Mouse (Mus musculus) hindbrain, embryonic 11.5 days (tissue): ENCODE data around the gene Cyp4f37. TPM values are rescaled to one million over a fixed set of nuclear protein-coding genes. Genes with fewer than 3 reads are reported as not detected.
"Not testable (repeated sequence)": the region's sequence is repeated elsewhere in the genome, so short reads cannot be mapped to it uniquely, and the experiment has no call there.

Experiments
- ATAC-seq: fragments of 200-750 bp; cut with Nextera tagmentation; 2 replicates; pipeline ENCODE4 v1.8.0; 2017; ENCODE audit warnings: mild to moderate bottlenecking, moderate TSS enrichment, moderate library complexity; ENCODE audit not compliant: low FRiP score
- DNase-seq: peaks from one replicate; pipeline ENCODE4 v3.0.0-alpha.2; 2015; ENCODE audit warnings: low spot score
- H3K27ac ChIP-seq: fragments of 300-500 bp; sonication (generic); 2 replicates; pipeline ENCODE4 v1.5.1; 2014; ENCODE audit warnings: mild to moderate bottlenecking, low read depth, low read length
- H3K27me3 ChIP-seq: fragments of 300-500 bp; sonication (generic); 2 replicates; pipeline ENCODE4 v1.6.1; 2014; ENCODE audit warnings: mild to moderate bottlenecking, low read length, moderate library complexity, mixed read lengths; ENCODE audit not compliant: control insufficient read depth, insufficient read depth
- H3K36me3 ChIP-seq: fragments of 300-500 bp; sonication (generic); 2 replicates; pipeline ENCODE4 v1.6.1; 2014; ENCODE audit warnings: mild to moderate bottlenecking, low read length, moderate library complexity, mixed read lengths; ENCODE audit not compliant: control insufficient read depth, insufficient read depth
- H3K4me1 ChIP-seq: fragments of 300-500 bp; sonication (generic); replicated peaks from 2 replicates; pipeline ENCODE4 v1.6.1; 2014; ENCODE audit warnings: low read length, mixed read lengths; ENCODE audit not compliant: control insufficient read depth, insufficient read depth
- H3K4me2 ChIP-seq: fragments of 300-500 bp; sonication (generic); replicated peaks from 2 replicates; pipeline ENCODE4 v1.6.1; 2014; ENCODE audit warnings: mild to moderate bottlenecking, low read depth, low read length
- H3K4me3 ChIP-seq: fragments of 300-500 bp; sonication (generic); 2 replicates; pipeline ENCODE4 v1.5.1; 2014; ENCODE audit warnings: low read depth, low read length
- H3K9ac ChIP-seq: fragments of 300-500 bp; sonication (generic); 2 replicates; pipeline ENCODE4 v1.6.1; 2014; ENCODE audit warnings: low read depth, low read length
- H3K9me3 ChIP-seq: fragments of 300-500 bp; sonication (generic); 2 replicates; pipeline ENCODE4 v1.6.1; 2016; ENCODE audit warnings: low read length; ENCODE audit not compliant: control insufficient read depth
- WGBS: fragments of 180-500 bp; shearing (Covaris S2); extraction: QIAGEN DNeasy Blood & Tissue Kit; methylation state at CpG from one replicate; pipeline ENCODE4 v1.1.7; 2014; 5-methylcytosine and 5-hydroxymethylcytosine counted together
- polyA plus RNA-seq: library from polyadenylated mRNA; unstranded; fragments of >200 nt; fragmentation: Nextera tagmentation; extraction: Ambion mirVana; gene quantifications from 2 replicates; pipeline ENCODE4 v1.2.1, GENCODE M21; 2014

The Cyp4f37 gene
- polyA plus RNA-seq: not detected in 2 replicates

- not testable (repeated sequence) for ATAC-seq, H3K27ac ChIP-seq, H3K36me3 ChIP-seq, H3K4me1 ChIP-seq, H3K9ac ChIP-seq, H3K4me2 ChIP-seq, H3K27me3 ChIP-seq, DNase-seq, H3K4me3 ChIP-seq, H3K9me3 ChIP-seq
- WGBS: 78% methylated on average over 4 of the region's 4 CpGs
Measured at GRCm38 (mm10) chr17:32621018-32621417, at the start of gene Cyp4f37. Gene Cyp4f37 (plus strand): TSS chr17:32621309.

- not testable (repeated sequence) for H3K4me3 ChIP-seq, H3K4me1 ChIP-seq, DNase-seq, H3K9me3 ChIP-seq, H3K9ac ChIP-seq, H3K27ac ChIP-seq, H3K4me2 ChIP-seq, ATAC-seq, H3K27me3 ChIP-seq, H3K36me3 ChIP-seq
- WGBS: 68% methylated on average over 2 of the region's 2 CpGs
Measured at GRCm38 (mm10) chr17:32573286-32573685, 47.8 kb upstream of the Cyp4f37 start.

- no peak overlapping the region for H3K27ac ChIP-seq
- 56% methylated on average over 7 of the region's 7 CpGs for WGBS
- no peaks in the 10 kb centered on the region for H3K4me1 ChIP-seq
- no peaks in the 10 kb centered on the region for H3K36me3 ChIP-seq
- ATAC-seq: no peak
- no peak overlapping the region for H3K9ac ChIP-seq
- DNase-seq: no peak
- no peak overlapping the region for H3K4me2 ChIP-seq
- H3K27me3 ChIP-seq: no peaks in the 10 kb centered on the region
- no peaks in the 10 kb centered on the region for H3K9me3 ChIP-seq
- no peak overlapping the region for H3K4me3 ChIP-seq
Measured at GRCm38 (mm10) chr17:32577496-32578186, 43.5 kb upstream of the Cyp4f37 start.

GRCm38 (mm10) chr17:32596494-32596893, 24.6 kb upstream of the Cyp4f37 start:
- WGBS: 92% methylated on average over 18 of the region's 18 CpGs
- Histone ChIP-seq H3K4me2 (no peak overlapping the region), H3K4me3 (no peak overlapping the region), H3K27ac (no peak overlapping the region), H3K27me3 (no peaks in the 10 kb centered on the region), H3K9me3 (no peaks in the 10 kb centered on the region), H3K9ac (no peak overlapping the region), H3K36me3 (no peaks in the 10 kb centered on the region), H3K4me1 (no peaks in the 10 kb centered on the region)
- no peak for ATAC-seq
- DNase-seq: no peak

GRCm38 (mm10) chr17:32608055-32608454, 13.1 kb upstream of the Cyp4f37 start:
- H3K36me3 ChIP-seq: no peaks in the 10 kb centered on the region
- H3K9ac ChIP-seq: no peak overlapping the region
- no peak overlapping the region for H3K27ac ChIP-seq
- DNase-seq (no peak), ATAC-seq (no peak)
- no peaks in the 10 kb centered on the region for H3K4me1 ChIP-seq
- H3K9me3 ChIP-seq: no peaks in the 10 kb centered on the region
- H3K27me3 ChIP-seq: no peaks in the 10 kb centered on the region
- WGBS: 83% methylated on average over 1 of the region's 1 CpGs
- H3K4me3 ChIP-seq: no peak overlapping the region
- H3K4me2 ChIP-seq: no peak overlapping the region

GRCm38 (mm10) chr17:32610231-32610630, 10.9 kb upstream of the Cyp4f37 start:
- H3K27ac ChIP-seq, ATAC-seq, DNase-seq, H3K9ac ChIP-seq, H3K4me3 ChIP-seq, H3K4me1 ChIP-seq, H3K4me2 ChIP-seq, H3K36me3 ChIP-seq, H3K27me3 ChIP-seq, H3K9me3 ChIP-seq: not testable (repeated sequence)
- 88% methylated on average over 3 of the region's 3 CpGs for WGBS

- Histone ChIP-seq H3K9ac (no peak overlapping the region), H3K27me3 (no peaks in the 10 kb centered on the region), H3K4me1 (no peaks in the 10 kb centered on the region), H3K4me3 (no peak overlapping the region), H3K27ac (no peak overlapping the region), H3K36me3 (no peaks in the 10 kb centered on the region), H3K9me3 (no peaks in the 10 kb centered on the region), H3K4me2 (no peak overlapping the region)
- ATAC-seq (no peak), DNase-seq (no peak)
- 86% methylated on average over 3 of the region's 3 CpGs for WGBS
Measured at GRCm38 (mm10) chr17:32610896-32611295, 10.2 kb upstream of the Cyp4f37 start.

GRCm38 (mm10) chr17:32612417-32612816, 8.7 kb upstream of the Cyp4f37 start:
- no peak for DNase-seq
- Histone ChIP-seq H3K4me2 (no peak overlapping the region), H3K27me3 (no peaks in the 10 kb centered on the region), H3K4me3 (no peak overlapping the region), H3K9ac (no peak overlapping the region), H3K9me3 (no peaks in the 10 kb centered on the region), H3K36me3 (no peaks in the 10 kb centered on the region), H3K4me1 (no peaks in the 10 kb centered on the region), H3K27ac (no peak overlapping the region)
- ATAC-seq: no peak
- 84% methylated on average over 3 of the region's 3 CpGs for WGBS

GRCm38 (mm10) chr17:32617252-32617651, 3.9 kb upstream of the Cyp4f37 start:
- no peak overlapping the region for H3K4me3 ChIP-seq
- 64% methylated on average over 1 of the region's 1 CpGs for WGBS
- ATAC-seq (no peak), DNase-seq (no peak)
- H3K27me3 ChIP-seq: no peaks in the 10 kb centered on the region
- no peak overlapping the region for H3K4me2 ChIP-seq
- no peak overlapping the region for H3K27ac ChIP-seq
- H3K9ac ChIP-seq: no peak overlapping the region
- no peaks in the 10 kb centered on the region for H3K4me1 ChIP-seq
- H3K9me3 ChIP-seq: no peaks in the 10 kb centered on the region
- H3K36me3 ChIP-seq: no peaks in the 10 kb centered on the region
